Mouse (Mus musculus): ENCODE data around the gene 4930470P17Rik.

DNA sequence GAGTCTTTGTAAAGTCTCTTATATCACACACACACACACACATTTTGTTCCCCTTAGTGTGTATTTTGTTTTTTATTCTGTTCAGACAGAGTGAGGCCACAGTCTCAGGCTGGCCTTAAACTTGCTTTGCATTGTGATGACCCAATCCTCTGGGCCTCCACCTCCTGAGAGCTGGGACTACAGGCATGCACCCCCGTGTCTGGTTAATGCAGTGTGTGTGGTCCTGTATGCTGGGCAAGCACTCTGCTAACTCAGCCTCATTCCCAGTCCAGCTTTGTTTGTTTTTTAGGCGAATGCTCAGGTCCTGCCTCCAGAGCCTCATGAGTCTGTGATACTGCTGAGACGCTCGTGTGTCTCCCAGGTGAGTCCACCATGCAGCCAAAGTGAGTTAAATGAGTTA lies 53.8 kb downstream of the 4930470P17Rik start:
- TF ChIP-seq CTCF (IDR thresholded peaks at IDR 0.05; ENCODE audit: borderline replicate concordance, extremely low read depth, insufficient read depth, insufficient read length) (no peak), POLR2A (IDR thresholded peaks at IDR 0.05; ENCODE audit: borderline replicate concordance, extremely low read depth, insufficient read depth, insufficient read length, poor library complexity, severe bottlenecking) (no peak)
